Mouse (Mus musculus): ENCODE data around the gene Zfp580.

DNA sequence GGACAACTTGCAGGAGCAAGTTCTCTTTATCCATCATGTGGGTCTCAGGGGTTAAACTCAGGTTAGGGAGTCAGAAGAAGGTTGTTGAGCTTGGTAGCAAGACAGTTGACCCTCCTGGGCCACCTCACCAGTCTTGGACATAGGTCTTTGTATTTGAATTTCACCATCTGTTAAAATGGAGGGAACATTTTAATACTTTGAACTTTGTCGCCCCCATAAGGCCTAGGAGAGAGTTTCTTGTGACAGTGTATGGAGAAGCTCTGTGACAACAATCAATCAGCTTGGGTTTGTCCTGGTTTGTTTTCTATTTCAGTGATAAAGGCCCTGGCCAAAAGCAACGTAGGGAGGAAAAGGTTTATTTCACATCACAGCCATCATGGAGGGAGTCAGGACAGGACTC, 4.0 kb upstream of the Zfp580 start:
- TF ChIP-seq CTCF (IDR thresholded peaks at IDR 0.05; ENCODE audit: low read depth, low read length) (no peak), EP300 (IDR thresholded peaks at IDR 0.05; ENCODE audit: insufficient read depth, low read depth, low read length) (no peak)
